Mouse (Mus musculus) spleen, postnatal 4 days (tissue): ENCODE measurements at regions not wholly inside any gene's neighbourhood (a gene's known extent, or its start where the extent isn't known, plus 50 kb on each side); places are given as distances from the start of the nearest gene placed in this dataset.

ENCODE experiments used
- DNase-seq, 2 experiments: peaks; one replicate each; pipeline ENCODE4 v3.0.0; 2022; ENCODE audit warnings: low spot score in 2 of 2

GRCm38 (mm10) chr13:112122842-112123373 is 165.3 kb upstream of the Ankrd55 start:
- no peak for DNase-seq

DNA sequence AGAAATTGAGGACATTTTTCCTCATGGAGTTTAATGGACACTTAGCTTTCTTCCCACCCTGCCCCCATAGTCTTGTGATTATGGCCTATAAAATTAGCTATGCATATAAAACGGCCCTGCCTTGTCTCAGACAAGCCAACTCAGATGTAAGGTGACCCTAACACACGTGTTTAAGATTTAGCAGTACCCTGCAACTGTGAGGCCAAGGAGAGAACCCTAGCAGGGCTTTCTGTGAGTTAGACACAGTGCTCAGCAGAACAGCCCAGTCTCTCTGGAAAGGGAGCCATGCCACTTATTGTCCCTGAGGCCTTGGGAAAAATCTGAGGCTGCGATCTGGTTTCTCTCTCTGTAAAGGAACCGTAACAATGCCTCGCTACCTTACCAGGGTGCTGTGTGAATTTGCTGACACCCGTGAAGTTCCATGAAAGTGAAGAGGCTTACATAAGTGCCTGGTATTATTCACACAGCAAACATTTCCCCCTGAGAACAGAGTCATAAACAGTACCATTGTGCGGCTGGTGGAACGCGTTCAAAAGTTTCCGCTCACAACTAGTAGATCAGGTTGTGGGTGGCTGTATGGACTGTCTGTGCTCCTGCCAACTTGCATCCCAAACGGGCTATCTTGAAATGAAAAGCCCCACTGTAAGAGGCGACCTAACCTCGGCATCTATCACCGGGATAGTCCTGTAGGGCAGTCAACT is 162.3 kb upstream of the Ankrd55 start:
- no peak for DNase-seq

- no peak for DNase-seq
Observed at GRCm38 (mm10) chr13:112130220-112130619, 158.0 kb upstream of the Ankrd55 start.

- DNase-seq = no peak
Observed at GRCm38 (mm10) chr13:112130774-112131173, 157.5 kb upstream of the Ankrd55 start.

GRCm38 (mm10) chr13:112131191-112131590 is 157.1 kb upstream of the Ankrd55 start:
- no peak for DNase-seq

- no peak for DNase-seq
Observed at GRCm38 (mm10) chr13:112133736-112134135, 154.5 kb upstream of the Ankrd55 start.

GRCm38 (mm10) chr13:112134701-112135100 is 153.6 kb upstream of the Ankrd55 start:
- DNase-seq = no peak

DNA sequence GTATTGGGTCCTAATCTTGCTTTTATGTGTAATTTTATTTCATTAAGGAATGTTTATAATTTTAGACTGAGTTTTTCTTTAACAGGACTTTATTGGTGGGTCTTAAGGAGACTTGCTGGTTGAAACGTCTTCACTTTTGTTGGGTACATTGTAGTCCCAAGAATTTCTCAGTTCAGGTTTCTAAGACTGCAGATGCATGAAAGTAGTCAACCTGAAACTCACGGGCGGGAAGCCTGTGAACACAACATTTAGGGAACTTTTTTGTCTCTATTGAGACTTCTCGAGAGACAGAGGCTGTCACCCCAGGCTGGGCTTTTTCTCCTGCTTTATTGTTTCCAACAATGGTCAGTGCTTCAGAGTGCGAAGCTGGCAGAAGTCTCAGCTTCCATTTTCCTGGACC is 152.5 kb upstream of the Ankrd55 start:
- DNase-seq = no peak

GRCm38 (mm10) chr13:112136850-112137249 is 151.4 kb upstream of the Ankrd55 start:
- no peak for DNase-seq

DNA sequence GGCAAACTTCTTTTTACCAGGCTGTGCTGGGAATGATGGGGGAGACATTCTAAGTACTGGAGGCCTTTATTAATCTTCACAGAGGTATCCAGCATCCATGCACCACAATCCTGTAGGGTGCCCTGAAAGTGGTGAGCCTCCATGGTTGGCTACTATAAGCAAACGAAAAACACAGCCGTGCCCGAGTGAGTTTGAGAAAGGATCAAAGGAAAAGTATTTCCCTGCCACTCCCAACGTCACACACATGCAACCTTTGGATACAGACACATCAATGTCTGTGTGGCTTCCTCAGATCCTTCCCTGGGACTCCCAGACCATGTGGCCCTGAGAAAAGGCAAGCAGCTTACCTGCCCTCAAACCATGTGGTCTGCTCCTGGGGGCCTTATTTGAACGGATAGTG is 147.4 kb upstream of the Ankrd55 start:
- no peak for DNase-seq

GRCm38 (mm10) chr13:112144393-112145348 is 143.6 kb upstream of the Ankrd55 start:
- no peak for DNase-seq

DNA sequence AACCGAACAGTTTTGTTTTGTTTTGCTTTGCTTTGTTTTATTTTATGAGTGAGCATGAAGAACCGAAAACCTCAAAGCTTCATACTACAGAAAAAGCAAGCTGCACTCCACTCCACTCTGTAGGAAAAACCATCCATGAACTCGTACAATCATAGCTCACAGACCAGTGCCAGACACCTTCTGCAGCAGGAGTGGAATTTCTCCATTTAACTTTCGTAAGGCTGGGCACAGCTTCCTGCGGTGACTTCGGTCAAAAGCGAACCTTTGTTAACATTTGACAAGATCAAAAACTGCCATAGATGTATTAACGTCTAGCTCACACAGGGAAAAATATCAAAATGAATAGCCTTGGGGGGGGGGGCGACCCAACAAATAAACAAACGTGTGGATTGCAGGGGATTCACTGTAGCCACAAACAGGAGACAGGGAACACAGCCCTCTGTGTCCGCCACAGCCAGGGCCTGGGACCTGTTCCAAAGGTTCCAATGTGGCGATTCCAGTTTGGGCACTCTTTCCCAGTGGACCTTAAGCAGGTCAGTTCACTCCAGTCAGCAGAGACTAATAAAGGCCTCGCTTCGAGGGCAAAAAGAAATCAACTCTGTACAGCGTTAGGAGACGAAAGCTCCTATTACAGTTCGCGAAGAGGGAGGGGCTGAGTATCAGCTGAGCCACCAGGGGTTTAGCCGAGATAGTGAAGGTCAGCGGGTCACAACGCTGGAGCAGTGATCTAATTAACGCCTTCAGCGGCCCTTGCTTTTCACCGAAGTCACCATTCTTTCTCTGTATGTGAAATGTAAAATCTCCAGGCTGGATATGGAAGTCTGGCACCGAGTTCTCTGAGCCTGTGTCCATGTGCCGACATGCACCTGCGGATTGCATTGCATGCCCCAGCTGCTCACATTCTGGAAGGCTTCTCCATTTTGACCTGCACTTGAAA is 135.4 kb upstream of the Ankrd55 start:
- DNase-seq = no peak

DNA sequence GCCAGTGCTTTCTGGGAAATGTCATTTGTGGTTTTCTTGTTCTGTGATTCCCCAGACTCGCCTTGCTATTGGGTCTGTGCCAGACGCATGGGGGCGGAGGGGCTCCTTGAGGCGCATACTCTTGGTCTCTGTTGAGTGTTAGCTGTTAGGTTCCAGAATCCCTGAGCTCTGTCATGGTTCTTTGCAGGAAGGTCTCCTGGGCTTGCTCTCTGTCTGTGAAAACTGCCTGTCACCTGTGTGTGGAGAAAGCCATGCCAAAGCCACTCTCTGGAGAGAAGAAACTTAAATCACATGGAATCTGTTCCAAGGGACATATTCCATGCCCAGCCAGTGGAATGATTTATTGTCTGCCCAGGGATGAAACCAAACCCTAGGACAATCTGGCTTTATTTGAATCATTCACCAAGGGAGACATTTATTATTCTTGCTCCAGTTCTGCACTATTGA is 134.5 kb upstream of the Ankrd55 start:
- no peak for DNase-seq

DNA sequence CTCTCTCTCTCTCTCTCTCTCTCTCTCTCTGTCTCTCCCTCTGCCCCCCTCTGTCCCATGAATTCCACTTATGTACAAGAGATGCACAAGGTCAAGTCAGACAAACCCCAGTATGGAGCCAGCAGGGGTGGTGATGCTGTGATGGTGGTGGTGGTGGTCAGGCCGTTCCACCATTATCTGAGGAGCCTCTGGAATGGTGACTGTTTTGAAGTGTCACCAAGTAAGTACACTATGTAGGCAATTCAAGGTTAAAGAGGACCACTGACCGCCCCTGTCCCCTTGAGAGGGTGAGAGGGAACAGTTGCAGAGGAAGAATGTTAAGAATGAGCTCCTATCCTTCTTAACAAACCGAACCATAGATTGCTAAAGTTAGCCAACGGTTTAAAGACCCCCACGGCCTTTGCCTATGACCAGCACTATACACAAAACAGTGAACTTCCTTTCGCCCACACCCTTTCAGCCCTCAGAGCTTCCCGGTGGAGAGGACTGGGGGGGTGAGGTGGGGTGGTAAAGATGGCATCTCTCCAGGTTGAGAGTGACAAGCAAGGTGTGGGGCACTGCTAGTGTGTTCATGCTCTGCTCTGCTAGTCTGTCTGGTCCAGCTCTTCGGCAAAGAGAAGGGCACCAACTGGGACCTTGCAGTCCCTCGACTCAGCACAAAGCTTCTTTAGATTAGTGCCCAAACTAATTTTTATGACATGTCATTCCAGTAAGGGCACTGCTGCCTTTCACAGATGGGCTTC is 128.7 kb upstream of the Ankrd55 start:
- DNase-seq = no peak

DNA sequence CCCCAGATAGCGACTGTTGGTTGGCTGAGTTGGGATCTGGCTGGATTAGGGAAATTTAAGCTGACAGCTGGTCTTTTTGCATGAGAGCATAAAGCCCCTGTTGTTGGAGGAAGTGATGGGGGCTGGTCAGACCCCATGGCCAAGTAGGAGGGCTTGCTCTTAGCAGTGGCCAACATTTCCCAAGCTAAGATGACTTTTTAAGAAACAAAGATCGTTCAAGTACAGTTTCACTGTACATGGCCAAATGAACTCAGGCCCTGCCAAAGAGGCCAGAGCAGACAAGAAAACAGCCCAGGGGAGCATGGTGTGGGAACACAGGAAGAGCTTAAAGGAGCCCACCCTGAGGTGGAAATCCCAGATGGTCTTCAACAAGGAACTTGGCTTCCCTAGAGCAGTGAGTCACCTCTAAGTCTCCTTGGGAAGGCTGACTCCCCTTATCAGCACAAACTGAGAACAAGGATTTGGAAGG is 128.0 kb upstream of the Ankrd55 start:
- DNase-seq = no peak

- no peak for DNase-seq
Observed at GRCm38 (mm10) chr13:112160726-112161125, 127.5 kb upstream of the Ankrd55 start.

DNA sequence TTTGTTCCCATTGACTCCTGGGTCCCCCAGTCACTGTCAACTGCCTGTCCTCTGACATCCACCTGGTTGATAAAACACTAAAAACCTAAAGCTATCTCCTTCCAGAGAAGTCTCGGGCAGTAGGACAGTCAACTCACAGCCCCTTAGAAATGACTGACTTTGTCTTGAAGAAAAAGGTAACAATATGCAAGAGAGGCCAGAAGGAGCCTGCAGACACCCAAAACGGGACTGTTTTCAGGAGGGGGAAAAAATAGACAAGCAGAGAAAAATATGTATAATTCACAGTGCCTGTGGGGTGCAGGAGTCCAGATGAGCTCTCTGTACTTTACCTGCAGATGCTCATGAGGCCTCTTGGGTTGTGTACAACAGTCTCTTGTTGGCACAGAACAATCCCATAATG is 126.4 kb upstream of the Ankrd55 start:
- DNase-seq = no peak

DNA sequence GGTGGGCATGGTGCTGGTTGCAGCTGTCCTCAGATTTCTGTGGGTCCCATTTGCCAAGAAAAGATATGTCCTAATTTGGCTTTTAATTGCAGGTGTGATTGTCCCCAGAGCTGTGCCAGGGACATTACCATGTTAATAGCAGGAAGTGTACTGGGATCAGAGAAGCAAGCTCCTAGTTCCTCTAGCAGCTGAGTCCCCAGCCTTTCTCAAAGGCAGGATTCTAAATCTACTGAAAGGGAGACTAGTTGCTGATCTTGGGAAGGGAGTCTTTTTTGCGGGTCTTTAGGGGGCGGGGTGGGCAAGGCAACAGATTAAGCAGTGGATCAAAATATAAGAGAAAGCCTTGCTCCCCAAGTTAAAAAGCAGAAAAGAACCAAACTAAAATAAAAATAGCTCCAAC is 122.3 kb upstream of the Ankrd55 start:
- DNase-seq = no peak

DNA sequence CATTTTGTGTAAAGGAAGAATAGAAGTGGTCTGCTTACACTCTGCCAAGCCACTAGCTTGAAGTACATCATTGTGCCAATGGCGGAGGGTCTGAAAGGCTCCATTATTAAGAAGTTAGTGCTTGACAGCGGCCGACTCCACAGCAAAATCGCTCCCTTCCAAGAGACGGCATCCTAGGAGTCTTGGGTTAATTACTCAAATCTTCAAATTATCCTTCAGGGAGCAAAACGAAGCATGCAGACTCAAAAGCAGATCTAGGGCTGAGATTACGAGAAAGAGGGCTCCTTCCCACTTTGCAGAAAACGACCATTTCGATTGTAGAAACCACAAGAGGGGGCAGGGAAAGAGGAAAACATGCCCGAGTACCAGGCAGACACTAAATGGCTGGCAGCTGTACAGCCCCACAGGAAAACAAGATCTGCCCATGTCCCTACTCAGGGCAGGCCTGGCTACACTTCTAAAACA is 121.9 kb upstream of the Ankrd55 start:
- DNase-seq = no peak

DNA sequence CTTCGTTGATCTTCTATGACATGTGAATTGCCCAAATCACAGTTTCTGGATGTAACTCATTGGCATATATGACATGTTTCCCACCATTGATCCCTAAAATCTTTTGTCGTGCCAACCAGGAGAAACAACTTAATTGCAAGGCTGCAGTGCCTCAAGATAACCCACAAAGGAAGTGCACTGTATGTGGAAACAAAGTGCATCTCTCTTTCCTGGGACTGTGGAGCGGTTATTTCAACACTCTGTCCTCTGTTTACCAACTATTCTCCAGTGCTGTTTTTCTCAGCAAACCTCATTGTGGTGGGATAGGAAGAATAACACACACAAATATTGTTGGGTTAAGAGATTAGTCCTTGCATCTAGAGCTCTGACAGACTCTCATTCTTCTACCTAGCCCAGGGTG is 119.8 kb upstream of the Ankrd55 start:
- DNase-seq = no peak

- no peak for DNase-seq
Observed at GRCm38 (mm10) chr13:112170872-112171271, 117.4 kb upstream of the Ankrd55 start.
